Mouse (Mus musculus): Measurements from ENCODE around the gene Kpna2.
"Not testable (repeated sequence)": the region's sequence is repeated elsewhere in the genome, so short reads cannot be mapped to it uniquely, and the experiment has no call there.

Kpna2 gene

GRCm38 (mm10) chr11:107019722-107020121 lies 20.4 kb upstream of the Kpna2 start:
- intact Hi-C loops (cut with DNase I): not testable (repeated sequence)

GRCm38 (mm10) chr11:107019318-107019717 lies 20.0 kb upstream of the Kpna2 start:
- intact Hi-C loops (cut with DNase I): no loop called here

- intact Hi-C loops (cut with DNase I): no loop called here
Observed at GRCm38 (mm10) chr11:107018606-107019005, 19.3 kb upstream of the Kpna2 start.

GRCm38 (mm10) chr11:107017339-107017886 lies 18.1 kb upstream of the Kpna2 start:
- intact Hi-C loops (cut with DNase I): no loop called here

GRCm38 (mm10) chr11:107016893-107017292 lies 17.6 kb upstream of the Kpna2 start:
- intact Hi-C loops (cut with DNase I): no loop called here

GRCm38 (mm10) chr11:107015535-107016187 lies 16.3 kb upstream of the Kpna2 start:
- intact Hi-C loops (cut with DNase I): not testable (repeated sequence)

- intact Hi-C loops (cut with DNase I): no loop called here
Observed at GRCm38 (mm10) chr11:107014597-107015309, 15.4 kb upstream of the Kpna2 start.

- intact Hi-C loops (cut with DNase I): no loop called here
Observed at GRCm38 (mm10) chr11:107014020-107014585, 14.8 kb upstream of the Kpna2 start.

GRCm38 (mm10) chr11:107012324-107013017 lies 13.1 kb upstream of the Kpna2 start:
- intact Hi-C loops (cut with DNase I): loop anchor here (1.0 kb wide), 1 partner anchor 10 kb away; no protein-coding TSS in a partner anchor

GRCm38 (mm10) chr11:107011669-107012323 lies 12.5 kb upstream of the Kpna2 start:
- intact Hi-C loops (cut with DNase I): loop anchor here (2.0 kb wide), 1 partner anchor 35 kb away; no protein-coding TSS in a partner anchor

GRCm38 (mm10) chr11:107011171-107011570 lies 11.8 kb upstream of the Kpna2 start:
- intact Hi-C loops (cut with DNase I): loop anchor here (2.0 kb wide), 1 partner anchor 36 kb away; no protein-coding TSS in a partner anchor

- intact Hi-C loops (cut with DNase I): loop anchor here (2.0 kb wide), 1 partner anchor 36 kb away; no protein-coding TSS in a partner anchor
Observed at GRCm38 (mm10) chr11:107010447-107010846, 11.1 kb upstream of the Kpna2 start.

- intact Hi-C loops (cut with DNase I): no loop called here
Observed at GRCm38 (mm10) chr11:107005538-107005937, 6.2 kb upstream of the Kpna2 start.

GRCm38 (mm10) chr11:107001760-107002675 lies 2.7 kb upstream of the Kpna2 start:
- intact Hi-C loops (cut with DNase I): loop anchor here (1.0 kb wide), 1 partner anchor 11 kb away; no protein-coding TSS in a partner anchor

- intact Hi-C loops (cut with DNase I): no loop called here
Observed at GRCm38 (mm10) chr11:106999949-107000513, 690 bp upstream of the Kpna2 start.

- intact Hi-C loops (cut with DNase I): no loop called here
Observed at GRCm38 (mm10) chr11:106998651-106999150, 640 bp downstream of the Kpna2 start.

GRCm38 (mm10) chr11:106997976-106998375 lies 1.4 kb downstream of the Kpna2 start:
- intact Hi-C loops (cut with DNase I): no loop called here

GRCm38 (mm10) chr11:106996492-106996891 lies 2.8 kb downstream of the Kpna2 start:
- intact Hi-C loops (cut with DNase I): not testable (repeated sequence)
